Mouse (Mus musculus): ENCODE data around the gene Psmb3. TPM values are rescaled to one million over a fixed set of nuclear protein-coding genes. Genes with fewer than 3 reads are reported as not detected.
"Not testable (repeated sequence)": the region's sequence is repeated elsewhere in the genome, so short reads cannot be mapped to it uniquely, and the experiment has no call there.

Psmb3 gene
- polyA plus RNA-seq, 1 experiment from 2014 or later, result 359 TPM

DNA sequence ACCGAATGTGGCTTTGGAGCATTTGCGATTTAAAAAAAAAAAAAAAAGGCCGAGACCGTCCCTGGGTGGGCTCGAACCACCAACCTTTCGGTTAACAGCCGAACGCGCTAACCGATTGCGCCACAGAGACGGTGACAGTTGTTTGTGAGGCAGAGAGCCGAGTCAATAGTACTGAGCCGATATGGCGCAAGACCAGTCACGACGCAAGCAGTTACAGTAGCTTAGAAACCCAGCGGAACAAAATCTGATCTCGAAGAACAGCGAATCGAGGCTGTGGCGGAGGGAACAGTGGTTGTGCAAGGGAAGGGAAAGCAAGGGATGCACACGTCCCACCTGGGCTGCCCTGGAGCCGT is 830 bp upstream of the Psmb3 start:
- H3K36me3 ChIP-seq (ENCODE audit: control insufficient read depth, insufficient read depth), result peaks cover 8% of the 10 kb centered on the region
- H3K9me3 ChIP-seq (replicated peaks; ENCODE audit: control insufficient read depth, low read length), result no peaks in the 10 kb centered on the region
- peak overlapping the region; percentile 70 for H3K9ac ChIP-seq (ENCODE audit: low read length)
- ATAC-seq (replicated peaks; ENCODE audit: extremely low read depth, insufficient read depth, low FRiP score), result 0 out of 2 replicates have a peak, but pooled peaks have one; percentile 0
- H3K27ac ChIP-seq (ENCODE audit: low read length), result peak overlapping the region; percentile 89
- H3K4me2 ChIP-seq (ENCODE audit: low read depth, low read length), result peak overlapping the region; percentile 78
- H3K4me1 ChIP-seq (ENCODE audit: control insufficient read depth, insufficient read depth, low read length), result peaks cover 32% of the 10 kb centered on the region
- no peaks in the 10 kb centered on the region for H3K27me3 ChIP-seq (ENCODE audit: control insufficient read depth, insufficient read depth, low read length)
- under 1% methylated on average over 24 of the region's 24 CpGs for WGBS
- H3K4me3 ChIP-seq (ENCODE audit: low read length), result peak overlapping the region; percentile 95

DNA sequence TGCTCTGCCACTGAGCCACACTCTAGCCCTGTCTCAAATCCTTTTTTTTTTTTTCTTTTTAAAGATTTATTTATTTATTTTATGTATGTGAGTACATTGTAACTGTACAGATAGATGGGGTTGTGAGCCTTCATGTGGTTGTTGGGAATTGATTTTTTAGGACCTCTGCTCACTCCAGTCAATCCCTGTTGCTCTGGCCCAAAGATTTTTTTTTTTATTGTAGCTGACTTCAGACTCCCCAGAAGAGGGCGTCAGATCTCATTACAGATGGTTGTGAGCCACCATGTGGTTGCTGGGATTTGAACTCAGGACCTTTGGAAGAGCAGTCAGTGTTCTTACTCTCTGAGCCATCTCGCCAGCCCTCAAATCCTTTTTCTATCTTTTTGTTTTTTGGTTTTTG is 6.9 kb downstream of the Psmb3 start:
- Histone ChIP-seq H3K36me3 (ENCODE audit: control insufficient read depth, insufficient read depth) (peaks cover 29% of the 10 kb centered on the region), H3K4me1 (ENCODE audit: control insufficient read depth, insufficient read depth, low read length) (peaks cover 10% of the 10 kb centered on the region; the same call in 1 of the 2 replicates)
- ATAC-seq (replicated peaks; ENCODE audit: extremely low read depth, insufficient read depth, low FRiP score); H3K9me3 ChIP-seq (replicated peaks; ENCODE audit: control insufficient read depth, low read length); H3K27ac ChIP-seq (ENCODE audit: low read length); H3K4me3 ChIP-seq (ENCODE audit: low read length); H3K27me3 ChIP-seq (ENCODE audit: control insufficient read depth, insufficient read depth, low read length); H3K9ac ChIP-seq (ENCODE audit: low read length); H3K4me2 ChIP-seq (ENCODE audit: low read depth, low read length): not testable (repeated sequence)
- 70% methylated on average over 2 of the region's 2 CpGs for WGBS

DNA sequence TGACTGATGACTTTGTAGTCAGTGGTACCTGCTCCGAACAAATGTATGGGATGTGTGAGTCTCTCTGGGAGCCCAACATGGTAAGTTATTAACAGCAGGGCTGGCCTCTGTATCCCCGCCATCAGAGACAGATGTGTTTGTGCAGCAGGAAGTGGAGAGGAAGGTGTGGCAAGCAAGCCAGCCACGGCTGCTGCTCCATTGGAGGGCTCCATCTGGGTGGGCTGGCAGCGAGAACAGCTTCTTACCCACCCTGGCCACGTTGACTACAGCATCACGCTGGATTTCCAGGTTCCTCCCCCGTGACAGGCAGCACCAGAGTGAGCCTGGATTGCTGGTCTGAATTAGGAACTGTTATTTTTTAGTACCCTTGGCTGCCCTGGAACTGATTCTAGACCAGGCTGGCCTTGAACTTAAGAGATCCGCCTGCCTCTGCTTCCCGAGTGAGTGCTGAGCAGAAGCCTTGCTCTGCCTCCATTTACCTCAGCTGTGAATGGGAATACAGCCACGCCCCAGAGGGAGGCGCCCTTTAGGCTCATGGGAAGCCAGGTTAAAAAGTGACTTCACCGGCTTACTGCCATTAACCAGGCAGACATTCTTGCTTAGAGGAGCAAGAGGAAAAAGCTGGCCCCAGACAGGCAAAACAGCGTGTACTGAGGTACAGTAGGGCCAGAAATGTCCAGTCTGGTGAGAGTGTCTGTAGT is 8.2 kb downstream of the Psmb3 start:
- Histone ChIP-seq H3K4me2 (ENCODE audit: low read depth, low read length) (no peak overlapping the region), H3K4me1 (ENCODE audit: control insufficient read depth, insufficient read depth, low read length) (peaks cover 11% of the 10 kb centered on the region; the same call in 1 of the 2 replicates), H3K27me3 (ENCODE audit: control insufficient read depth, insufficient read depth, low read length) (no peaks in the 10 kb centered on the region), H3K9ac (ENCODE audit: low read length) (no peak overlapping the region), H3K4me3 (ENCODE audit: low read length) (no peak overlapping the region), H3K27ac (ENCODE audit: low read length) (no peak overlapping the region), H3K36me3 (ENCODE audit: control insufficient read depth, insufficient read depth) (peaks cover 31% of the 10 kb centered on the region), H3K9me3 (replicated peaks; ENCODE audit: control insufficient read depth, low read length) (no peaks in the 10 kb centered on the region)
- no peak for ATAC-seq (replicated peaks; ENCODE audit: extremely low read depth, insufficient read depth, low FRiP score)
- 75% methylated on average over 13 of the region's 13 CpGs for WGBS

DNA sequence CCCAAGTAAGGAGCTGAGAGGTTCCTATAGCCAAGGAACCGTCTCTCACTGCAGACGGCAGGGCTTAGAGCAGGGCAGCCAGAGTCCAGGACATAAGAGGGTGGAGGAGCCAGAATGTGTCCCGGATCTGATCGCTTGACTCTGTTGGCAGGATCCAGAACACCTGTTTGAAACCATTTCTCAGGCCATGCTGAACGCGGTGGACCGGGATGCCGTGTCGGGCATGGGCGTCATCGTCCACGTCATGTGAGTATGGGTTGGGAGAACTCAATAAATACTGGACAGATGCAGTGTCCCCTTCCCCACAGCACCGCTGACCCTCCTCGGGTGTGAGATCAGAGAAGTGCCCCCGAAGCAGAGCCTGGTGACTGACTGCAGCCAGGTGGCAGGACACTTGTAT is 9.1 kb downstream of the Psmb3 start:
- WGBS, result 92% methylated on average over 15 of the region's 15 CpGs
- H3K4me3 ChIP-seq (ENCODE audit: low read length), result no peak overlapping the region
- H3K27me3 ChIP-seq (ENCODE audit: control insufficient read depth, insufficient read depth, low read length), result no peaks in the 10 kb centered on the region
- peaks cover 24% of the 10 kb centered on the region for H3K36me3 ChIP-seq (ENCODE audit: control insufficient read depth, insufficient read depth)
- peaks cover 13% of the 10 kb centered on the region; the same call in 1 of the 2 replicates for H3K4me1 ChIP-seq (ENCODE audit: control insufficient read depth, insufficient read depth, low read length)
- H3K27ac ChIP-seq (ENCODE audit: low read length), result no peak overlapping the region
- H3K9ac ChIP-seq (ENCODE audit: low read length), result no peak overlapping the region
- no peak overlapping the region for H3K4me2 ChIP-seq (ENCODE audit: low read depth, low read length)
- no peaks in the 10 kb centered on the region for H3K9me3 ChIP-seq (replicated peaks; ENCODE audit: control insufficient read depth, low read length)
- no peak for ATAC-seq (replicated peaks; ENCODE audit: extremely low read depth, insufficient read depth, low FRiP score)

DNA sequence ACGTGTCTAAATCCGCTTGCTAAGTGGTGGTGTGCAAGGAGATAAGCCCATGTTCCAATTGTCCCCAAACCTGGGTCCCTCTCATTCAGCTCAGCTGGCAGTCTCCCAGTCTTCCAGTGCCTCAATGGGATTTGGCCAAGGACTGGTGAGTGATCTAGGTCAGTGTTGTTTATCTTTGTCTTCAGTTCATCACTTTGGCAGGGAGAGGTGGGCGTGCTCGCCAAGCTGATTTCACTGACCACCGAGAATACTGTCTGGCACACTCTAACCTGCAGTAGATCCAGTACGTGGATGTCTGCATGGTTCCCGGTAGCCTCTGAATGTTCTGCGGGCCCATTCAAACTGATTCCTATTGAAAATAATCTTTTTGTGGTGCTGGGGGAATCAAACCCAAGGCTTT is 10.7 kb downstream of the Psmb3 start:
- no peaks in the 10 kb centered on the region for H3K9me3 ChIP-seq (replicated peaks; ENCODE audit: control insufficient read depth, low read length)
- peaks cover 13% of the 10 kb centered on the region; the same call in 1 of the 2 replicates for H3K4me1 ChIP-seq (ENCODE audit: control insufficient read depth, insufficient read depth, low read length)
- H3K36me3 ChIP-seq (ENCODE audit: control insufficient read depth, insufficient read depth), result peaks cover 15% of the 10 kb centered on the region
- no peak overlapping the region for H3K27ac ChIP-seq (ENCODE audit: low read length)
- H3K4me3 ChIP-seq (ENCODE audit: low read length), result no peak overlapping the region
- ATAC-seq (replicated peaks; ENCODE audit: extremely low read depth, insufficient read depth, low FRiP score), result no peak
- H3K27me3 ChIP-seq (ENCODE audit: control insufficient read depth, insufficient read depth, low read length), result no peaks in the 10 kb centered on the region
- H3K4me2 ChIP-seq (ENCODE audit: low read depth, low read length), result no peak overlapping the region
- no peak overlapping the region for H3K9ac ChIP-seq (ENCODE audit: low read length)
- 61% methylated on average over 8 of the region's 8 CpGs for WGBS

DNA sequence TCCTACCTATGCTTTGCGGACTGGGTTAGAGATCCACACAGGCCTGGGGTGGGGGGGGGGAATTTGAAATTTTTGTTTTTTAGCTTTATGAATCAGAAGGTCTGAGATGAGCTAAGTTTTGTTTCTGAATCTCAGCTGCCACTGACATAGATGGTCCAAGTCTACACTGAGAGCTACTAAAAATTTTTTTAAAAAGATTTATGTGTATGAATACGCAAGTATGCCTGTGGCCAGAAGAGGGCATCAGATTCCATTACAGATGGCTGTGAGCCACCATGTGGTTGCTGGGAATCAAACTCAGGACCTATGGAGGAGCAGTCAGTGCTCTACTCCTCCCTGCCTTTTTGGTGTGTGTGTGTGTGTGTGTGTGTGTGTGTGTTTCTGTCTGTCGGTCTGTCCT is 11.2 kb downstream of the Psmb3 start:
- H3K36me3 ChIP-seq (ENCODE audit: control insufficient read depth, insufficient read depth), result peaks cover 11% of the 10 kb centered on the region
- H3K4me3 ChIP-seq (ENCODE audit: low read length), result no peak overlapping the region
- WGBS, result 96% methylated on average over 3 of the region's 3 CpGs
- no peaks in the 10 kb centered on the region for H3K27me3 ChIP-seq (ENCODE audit: control insufficient read depth, insufficient read depth, low read length)
- no peaks in the 10 kb centered on the region for H3K9me3 ChIP-seq (replicated peaks; ENCODE audit: control insufficient read depth, low read length)
- no peak overlapping the region for H3K27ac ChIP-seq (ENCODE audit: low read length)
- no peak overlapping the region for H3K4me2 ChIP-seq (ENCODE audit: low read depth, low read length)
- no peak overlapping the region for H3K9ac ChIP-seq (ENCODE audit: low read length)
- peaks cover 13% of the 10 kb centered on the region; the same call in 1 of the 2 replicates for H3K4me1 ChIP-seq (ENCODE audit: control insufficient read depth, insufficient read depth, low read length)
- no peak for ATAC-seq (replicated peaks; ENCODE audit: extremely low read depth, insufficient read depth, low FRiP score)

DNA sequence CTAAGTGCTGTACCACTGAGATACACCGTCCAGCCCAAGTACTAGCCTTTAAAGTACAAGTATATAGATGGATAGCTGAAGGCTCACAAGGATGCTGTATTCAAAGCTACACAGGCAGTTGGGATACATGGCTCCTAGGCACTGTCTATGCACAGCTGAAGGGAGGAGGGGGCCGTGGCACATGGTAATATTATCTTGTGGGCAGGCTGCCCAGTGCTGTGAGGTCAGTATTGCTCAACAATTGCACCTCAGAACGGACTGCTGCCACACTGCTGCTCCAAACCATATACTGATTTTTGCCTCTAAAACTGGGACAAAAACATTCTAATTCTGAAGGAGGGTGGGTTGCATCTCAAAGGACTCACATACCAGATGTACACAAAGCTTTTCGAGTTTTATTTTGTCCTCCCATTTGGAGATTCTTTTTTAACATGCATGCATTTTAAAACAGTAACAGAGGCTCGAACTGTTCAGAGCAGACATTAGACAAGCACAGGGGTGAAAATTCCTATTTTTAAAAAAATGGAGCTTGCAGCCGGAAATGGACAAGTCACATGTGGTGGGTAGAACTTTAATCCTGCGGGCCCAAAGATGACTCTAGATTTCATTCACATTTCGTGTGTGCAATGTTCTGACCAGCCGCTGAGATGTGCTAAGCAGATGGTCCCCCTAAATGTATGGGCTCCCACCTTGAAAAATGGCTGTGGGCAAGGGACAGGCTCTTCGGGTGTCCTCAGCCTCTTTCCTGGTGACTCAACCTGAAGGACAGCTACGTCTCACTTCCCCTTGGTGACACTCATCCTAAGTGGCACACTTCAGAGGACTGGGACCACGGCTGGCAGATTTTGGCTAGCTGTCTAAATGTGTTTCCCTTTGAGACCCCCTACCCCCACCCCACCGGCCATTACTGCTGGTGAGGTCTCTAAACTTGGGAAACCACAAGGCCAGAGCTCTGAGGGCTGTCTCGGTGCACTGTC is 11.9 kb downstream of the Psmb3 start:
- 70% methylated on average over 14 of the region's 14 CpGs for WGBS
- peaks cover 16% of the 10 kb centered on the region for H3K36me3 ChIP-seq (ENCODE audit: control insufficient read depth, insufficient read depth)
- H3K9me3 ChIP-seq (replicated peaks; ENCODE audit: control insufficient read depth, low read length), result no peaks in the 10 kb centered on the region
- no peak for ATAC-seq (replicated peaks; ENCODE audit: extremely low read depth, insufficient read depth, low FRiP score)
- H3K4me2 ChIP-seq (ENCODE audit: low read depth, low read length), result no peak overlapping the region
- no peaks in the 10 kb centered on the region for H3K27me3 ChIP-seq (ENCODE audit: control insufficient read depth, insufficient read depth, low read length)
- H3K4me1 ChIP-seq (ENCODE audit: control insufficient read depth, insufficient read depth, low read length), result peaks cover 13% of the 10 kb centered on the region; the same call in 1 of the 2 replicates
- no peak overlapping the region for H3K27ac ChIP-seq (ENCODE audit: low read length)
- H3K4me3 ChIP-seq (ENCODE audit: low read length), result no peak overlapping the region
- no peak overlapping the region for H3K9ac ChIP-seq (ENCODE audit: low read length)

DNA sequence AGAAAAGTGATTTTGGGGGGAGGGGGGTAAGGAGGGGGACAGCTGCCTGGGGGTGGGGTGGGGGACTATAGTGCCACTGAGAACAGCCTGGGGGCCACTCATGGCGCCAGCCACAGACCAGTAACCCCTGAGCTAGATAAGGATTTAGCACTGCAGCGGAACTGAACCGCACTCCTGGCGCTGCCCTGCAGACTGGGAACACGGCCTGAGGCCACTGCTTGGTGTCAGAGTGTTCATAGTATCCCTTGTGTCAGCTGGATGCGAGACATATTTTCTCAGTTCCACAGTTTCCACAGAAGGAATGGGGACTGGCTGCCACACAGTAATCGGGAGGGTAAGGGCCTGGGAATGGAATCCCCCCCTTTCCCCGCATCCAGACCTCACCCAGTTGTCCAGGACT is 12.8 kb downstream of the Psmb3 start:
- H3K36me3 ChIP-seq (ENCODE audit: control insufficient read depth, insufficient read depth), result peaks cover 17% of the 10 kb centered on the region
- no peak for ATAC-seq (replicated peaks; ENCODE audit: extremely low read depth, insufficient read depth, low FRiP score)
- H3K4me3 ChIP-seq (ENCODE audit: low read length), result no peak overlapping the region
- no peak overlapping the region for H3K4me2 ChIP-seq (ENCODE audit: low read depth, low read length)
- no peak overlapping the region for H3K9ac ChIP-seq (ENCODE audit: low read length)
- no peaks in the 10 kb centered on the region for H3K27me3 ChIP-seq (ENCODE audit: control insufficient read depth, insufficient read depth, low read length)
- peaks cover 13% of the 10 kb centered on the region; the same call in 1 of the 2 replicates for H3K4me1 ChIP-seq (ENCODE audit: control insufficient read depth, insufficient read depth, low read length)
- no peak overlapping the region for H3K27ac ChIP-seq (ENCODE audit: low read length)
- H3K9me3 ChIP-seq (replicated peaks; ENCODE audit: control insufficient read depth, low read length), result no peaks in the 10 kb centered on the region
- WGBS, result 64% methylated on average over 8 of the region's 8 CpGs
